Mouse (Mus musculus) gonadal fat pad, adult 2 months (tissue): ENCODE measurements around the gene Fam129a. TPM values are rescaled to one million over a fixed set of nuclear protein-coding genes. Genes with fewer than 3 reads are reported as not detected.
"Not testable (repeated sequence)": the region's sequence is repeated elsewhere in the genome, so short reads cannot be mapped to it uniquely, and the experiment has no call there.

Experiments used
- DNase-seq: peaks from one replicate; pipeline ENCODE4 v3.0.0-alpha.2; 2012; ENCODE audit warnings: low read depth
- polyA plus RNA-seq: library from polyadenylated mRNA; depleted of rRNA; stranded (reverse); fragments of >200 nt; gene quantifications from 2 replicates; pipeline ENCODE4 v1.2.3, GENCODE M21; 2012

Gene Fam129a
- polyA plus RNA-seq, 1 experiment, result 11.6 TPM

GRCm38 (mm10) chr1:151664837-151665431 is 93.9 kb downstream of the Fam129a start:
- no peak for DNase-seq

- DNase-seq, result no peak
Observed at GRCm38 (mm10) chr1:151667351-151668074, 96.5 kb downstream of the Fam129a start.

- no peak for DNase-seq
Observed at GRCm38 (mm10) chr1:151670006-151670591, 99.1 kb downstream of the Fam129a start.

- no peak for DNase-seq
Observed at GRCm38 (mm10) chr1:151675684-151676083, 104.7 kb downstream of the Fam129a start.

GRCm38 (mm10) chr1:151677185-151677809 is 106.3 kb downstream of the Fam129a start:
- DNase-seq, result no peak

GRCm38 (mm10) chr1:151677975-151678374 is 107.0 kb downstream of the Fam129a start:
- DNase-seq, result no peak

- no peak for DNase-seq
Observed at GRCm38 (mm10) chr1:151679153-151679552, 108.2 kb downstream of the Fam129a start.

- DNase-seq, result no peak
Observed at GRCm38 (mm10) chr1:151679883-151680613, 109.1 kb downstream of the Fam129a start.

GRCm38 (mm10) chr1:151680971-151681370 is 110.0 kb downstream of the Fam129a start:
- DNase-seq, result no peak

- no peak for DNase-seq
Observed at GRCm38 (mm10) chr1:151682896-151683295, 111.9 kb downstream of the Fam129a start.

GRCm38 (mm10) chr1:151684451-151684892 is 113.5 kb downstream of the Fam129a start:
- DNase-seq, result no peak

GRCm38 (mm10) chr1:151684978-151685377 is 114.0 kb downstream of the Fam129a start:
- DNase-seq, result no peak

- DNase-seq, result no peak
Observed at GRCm38 (mm10) chr1:151685666-151686309, 114.8 kb downstream of the Fam129a start.

GRCm38 (mm10) chr1:151686696-151687095 is 115.7 kb downstream of the Fam129a start:
- no peak for DNase-seq

GRCm38 (mm10) chr1:151689032-151689431 is 118.0 kb downstream of the Fam129a start:
- no peak for DNase-seq

- DNase-seq, result no peak
Observed at GRCm38 (mm10) chr1:151689561-151689960, 118.6 kb downstream of the Fam129a start.

- DNase-seq, result no peak
Observed at GRCm38 (mm10) chr1:151690061-151690460, 119.1 kb downstream of the Fam129a start.

- DNase-seq, result no peak
Observed at GRCm38 (mm10) chr1:151690583-151691193, 119.7 kb downstream of the Fam129a start.

- not testable (repeated sequence) for DNase-seq
Observed at GRCm38 (mm10) chr1:151692867-151693266, 121.9 kb downstream of the Fam129a start.

- DNase-seq, result no peak
Observed at GRCm38 (mm10) chr1:151696751-151697150, 125.8 kb downstream of the Fam129a start.
